Mouse (Mus musculus): ENCODE data around the gene Cacfd1. TPM values are rescaled to one million over a fixed set of nuclear protein-coding genes. Genes with fewer than 3 reads are reported as not detected.

Cacfd1 gene
- total RNA-seq, 1 experiment from 2014 or later = 36.5 TPM

GRCm38 (mm10) chr2:27026857-27027617 is 17.3 kb downstream of the Cacfd1 start:
- DNase-seq = no peak

- DNase-seq = peak; percentile 93
These were observed 18.1 kb downstream of the Cacfd1 start, which contains the start of gene Slc2a6 for GRCm38 (mm10) chr2:27027618-27028436. TSS of gene Slc2a6 (minus strand) at chr2:27027998.

- DNase-seq = no peak
These were observed 18.8 kb downstream of the Cacfd1 start for GRCm38 (mm10) chr2:27028437-27029015.

- no peak for DNase-seq
These were observed 22.6 kb downstream of the Cacfd1 start for GRCm38 (mm10) chr2:27032361-27032760.

GRCm38 (mm10) chr2:27036003-27036402 is 26.3 kb downstream of the Cacfd1 start:
- DNase-seq = no peak

- DNase-seq = no peak
These were observed 27.3 kb downstream of the Cacfd1 start for GRCm38 (mm10) chr2:27037008-27037407.

GRCm38 (mm10) chr2:27038596-27038995 is 28.9 kb downstream of the Cacfd1 start:
- peak; percentile 82 for DNase-seq

GRCm38 (mm10) chr2:27039286-27039685 is 29.6 kb downstream of the Cacfd1 start:
- DNase-seq = peak; percentile 51

GRCm38 (mm10) chr2:27042131-27042844 is 32.6 kb downstream of the Cacfd1 start:
- DNase-seq = peak; percentile 73

GRCm38 (mm10) chr2:27043461-27043860 is 33.7 kb downstream of the Cacfd1 start:
- peak; percentile 90 for DNase-seq

- DNase-seq = no peak
These were observed 34.4 kb downstream of the Cacfd1 start for GRCm38 (mm10) chr2:27044166-27044565.

GRCm38 (mm10) chr2:27044641-27045040 is 34.9 kb downstream of the Cacfd1 start:
- no peak for DNase-seq

GRCm38 (mm10) chr2:27045979-27046770 is 36.4 kb downstream of the Cacfd1 start:
- peak; percentile 66 for DNase-seq

- DNase-seq = no peak
These were observed 39.7 kb downstream of the Cacfd1 start for GRCm38 (mm10) chr2:27049408-27049807.

- DNase-seq = no peak
These were observed 48.5 kb downstream of the Cacfd1 start for GRCm38 (mm10) chr2:27058251-27058650.

- DNase-seq = no peak
These were observed 49.0 kb downstream of the Cacfd1 start for GRCm38 (mm10) chr2:27058751-27059150.

GRCm38 (mm10) chr2:27059187-27059586 is 49.5 kb downstream of the Cacfd1 start:
- no peak for DNase-seq

- DNase-seq = no peak
These were observed 57.4 kb downstream of the Cacfd1 start for GRCm38 (mm10) chr2:27067124-27067523.

- DNase-seq = no peak
These were observed 58.3 kb downstream of the Cacfd1 start for GRCm38 (mm10) chr2:27067996-27068395.

- DNase-seq = no peak
These were observed 59.9 kb downstream of the Cacfd1 start for GRCm38 (mm10) chr2:27069646-27070045.

- DNase-seq = no peak
These were observed 60.6 kb downstream of the Cacfd1 start for GRCm38 (mm10) chr2:27070247-27070813.

Measured in adrenal gland, postnatal 14 days (tissue).